In the genomic region with DNA sequence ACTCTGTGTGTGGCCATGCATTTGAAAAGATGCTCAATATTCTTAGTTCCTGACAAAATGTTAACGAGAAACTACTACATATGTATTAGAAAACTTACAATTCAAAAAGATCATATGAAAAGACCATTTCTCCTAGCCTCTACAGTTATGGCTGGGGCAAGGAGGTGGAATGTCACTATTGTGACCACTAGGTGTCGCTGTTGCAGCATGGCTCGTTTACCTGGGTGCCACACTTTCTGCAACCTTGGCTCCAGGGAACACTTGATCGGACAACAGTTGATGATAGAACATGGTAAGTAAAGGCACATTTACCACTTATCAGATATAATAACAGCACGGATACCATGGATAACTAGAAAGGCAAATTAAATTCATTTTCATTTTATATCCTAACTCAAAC, we compare ENCODE assay signal across 9 mouse cellular contexts. TPM values are rescaled to one million over a fixed set of nuclear protein-coding genes. Genes with fewer than 3 reads are reported as not detected.
A peak's percentile ranks its signal among the peaks of the same experiment; 100 is the strongest.
DNase-seq lines count a peak whose midpoint lies in the region; ATAC-seq and TF ChIP-seq lines count a peak whose summit lies in the region.
"Had no signal": no experiment of that assay in that cellular context is flagged by ENCODE, and none has a peak within 500 bp of the region (broad histone marks: within the 10 kb centered on the region; RNA-seq: fewer than 3 reads in every experiment).

No protein-coding gene starts in this region.

- no peaks in the 10 kb centered on the region for H3K27me3 ChIP-seq in hindbrain, postnatal 0 days (ENCODE audit: insufficient read depth, low read length)

- peak; percentile 100 for TF ChIP-seq CTCF in hindbrain, postnatal 0 days (IDR thresholded peaks at IDR 0.05; ENCODE audit: low read depth)

- no peak overlapping the region for H3K4me2 ChIP-seq in hindbrain, postnatal 0 days (ENCODE audit: low read depth, low read length)

- H3K27ac ChIP-seq in hindbrain, postnatal 0 days: no peak overlapping the region

- ATAC-seq in cerebellum, adult (ENCODE audit: insufficient number of reproducible peaks, low FRiP score, low TSS enrichment): no peak
- peak; percentile 84 for ATAC-seq in hindbrain, postnatal 0 days
- peak; percentile 82 for ATAC-seq in megakaryocyte-erythroid progenitor cell, adult 5-6 weeks (replicated peaks; ENCODE audit: low FRiP score, low TSS enrichment, poor library complexity, severe bottlenecking)

- H3K9ac ChIP-seq in hindbrain, postnatal 0 days (replicated peaks; ENCODE audit: low read length): no peak overlapping the region

- H3K36me3 ChIP-seq in hindbrain, postnatal 0 days (ENCODE audit: insufficient read depth, low read length): no peaks in the 10 kb centered on the region

- H3K9me3 ChIP-seq in hindbrain, postnatal 0 days (ENCODE audit: low read length): no peaks in the 10 kb centered on the region

- DNase-seq in cerebellum, adult 11 months: peak; percentile 70
- peak; percentile 90 to 93 for DNase-seq in cerebellum, postnatal 10 days
- DNase-seq in frontal cortex, postnatal 36 days (ENCODE audit: low spot score in 2 of 2): peak; percentile 75 to 81
- peak; percentile 91 for DNase-seq in hindbrain, postnatal 0 days (ENCODE audit: low spot score)
- peak; percentile 78 to 85 for DNase-seq in left cerebral cortex, adult 18-20 months (ENCODE audit: low spot score in 2 of 2)
- peak; percentile 68 for DNase-seq in right cerebral cortex, postnatal 25 days

- no peak overlapping the region for H3K4me3 ChIP-seq in hindbrain, postnatal 0 days (ENCODE audit: low read length)
- H3K4me3 ChIP-seq: myocyte had no signal

- WGBS in hindbrain, postnatal 0 days: 2% methylated on average over 5 of the region's 5 CpGs

- H3K4me1 ChIP-seq in hindbrain, postnatal 0 days (ENCODE audit: insufficient read depth, low read length): no peaks in the 10 kb centered on the region

RNA-seq across cellular contexts. Expression of gene Zc3h12d, which starts 51.3 kb away (rescaled TPM):
- 0.10 TPM in 1 of 2 replicates, not detected in the other for total RNA-seq in hindbrain, postnatal 0 days (2014; rRNA removed)
- polyA plus RNA-seq in hindbrain, postnatal 0 days (2015; fragmentation: Nextera tagmentation; extraction: Ambion mirVana): 0.23 and 0.28 TPM in 2 replicates
- under 1 TPM in 1 of 2 experiments, not detected in 1; 0.26 TPM for total RNA-seq in left cerebral cortex, adult 18-20 months (2021)
- total RNA-seq in megakaryocyte-erythroid progenitor cell, adult 5-6 weeks (2014; fragmentation: Nextera tagmentation): 0.62 TPM in 1 of 2 replicates, not detected in the other
- total RNA-seq in megakaryocyte-erythroid progenitor cell, adult 5-6 weeks (2017): not detected in 2 replicates
- polyA plus RNA-seq: myocyte had no signal
